Mouse (Mus musculus) erythroblast, embryonic 14.5 days (primary cell): ENCODE measurements around the gene Ift27.

Experiments
- GATA1 ChIP-seq: IDR thresholded peaks from 2 replicates; pipeline ENCODE4 v1.6.1; 2012; ENCODE audit warnings: low read length, inconsistent platforms, mixed read lengths
- TAL1 ChIP-seq: IDR thresholded peaks from 3 replicates; pipeline ENCODE4 v1.6.1; 2012; ENCODE audit warnings: low read length, inconsistent platforms, mixed read lengths

- TF ChIP-seq GATA1 (no peak), TAL1 (no peak)
Observed at GRCm38 (mm10) chr15:78185609-78186008, 11.7 kb upstream of the Ift27 start.
